Mouse (Mus musculus): ENCODE measurements around the gene Pabpn1l. TPM values are rescaled to one million over a fixed set of nuclear protein-coding genes. Genes with fewer than 3 reads are reported as not detected.
A peak's percentile ranks its signal among the peaks of the same experiment; 100 is the strongest.
"Not testable (repeated sequence)": the region's sequence is repeated elsewhere in the genome, so short reads cannot be mapped to it uniquely, and the experiment has no call there.

Pabpn1l gene
- polyA plus RNA-seq, 1 experiment from 2014 or later = not detected

DNA sequence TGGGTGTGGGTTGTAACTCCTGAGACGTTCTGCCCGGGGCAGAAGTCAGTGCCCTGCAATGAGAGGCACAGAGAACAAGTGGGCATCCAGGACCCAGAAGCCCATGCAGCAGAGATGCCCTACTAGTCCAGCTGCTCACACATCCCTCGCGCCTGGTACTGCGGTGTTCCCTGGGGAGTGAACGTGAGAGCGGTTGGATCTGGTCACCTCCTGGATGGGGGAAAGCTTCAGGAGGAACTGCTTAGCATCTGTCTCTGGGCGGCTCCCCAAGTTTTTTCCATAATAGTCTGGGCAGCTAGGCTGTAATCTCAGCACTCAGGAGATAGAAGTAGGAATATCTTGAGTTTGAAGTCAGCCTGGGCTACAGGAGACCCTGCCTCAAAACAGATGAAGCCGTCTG is 37.6 kb downstream of the Pabpn1l start:
- WGBS = 83% methylated on average over 9 of the region's 9 CpGs
- Histone ChIP-seq H3K27ac (no peak overlapping the region), H3K9me3 (no peaks in the 10 kb centered on the region), H3K36me3 (no peaks in the 10 kb centered on the region), H3K4me1 (replicated peaks) (peaks cover 15% of the 10 kb centered on the region), H3K27me3 (no peaks in the 10 kb centered on the region), H3K4me2 (no peak overlapping the region), H3K4me3 (no peak overlapping the region), H3K9ac (no peak overlapping the region)
- no peak for ATAC-seq (ENCODE audit: low FRiP score)

DNA sequence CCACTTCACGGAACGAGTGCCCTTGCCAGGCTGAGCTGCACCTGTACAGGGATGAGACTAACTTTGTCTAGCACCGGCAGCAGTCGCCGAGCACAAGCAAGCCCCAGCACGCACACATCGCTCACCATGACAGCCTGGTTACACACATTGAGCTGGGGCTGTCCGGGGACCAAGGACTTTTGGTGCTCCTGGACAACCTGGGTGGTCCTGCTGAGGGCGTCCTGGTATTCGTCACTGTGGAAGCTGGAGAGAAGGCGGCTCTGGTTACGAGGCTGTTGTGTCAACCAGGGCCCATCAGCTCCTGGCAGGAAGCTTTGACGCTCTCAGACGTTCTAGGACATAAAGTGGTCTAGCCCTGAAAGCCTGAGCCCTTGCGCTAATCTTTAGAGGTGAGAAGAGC is 41.6 kb downstream of the Pabpn1l start:
- Histone ChIP-seq H3K4me2 (no peak overlapping the region), H3K9me3 (no peaks in the 10 kb centered on the region), H3K4me1 (replicated peaks) (peaks cover 25% of the 10 kb centered on the region), H3K27ac (no peak overlapping the region), H3K36me3 (no peaks in the 10 kb centered on the region), H3K27me3 (0 out of 2 replicates have a peak, but pooled peaks cover 6% of the 10 kb centered on the region), H3K9ac (no peak overlapping the region), H3K4me3 (no peak overlapping the region)
- ATAC-seq (ENCODE audit: low FRiP score) = no peak
- 75% methylated on average over 15 of the region's 15 CpGs for WGBS

GRCm38 (mm10) chr8:122579196-122579595 is 43.3 kb downstream of the Pabpn1l start:
- no peak overlapping the region for H3K4me3 ChIP-seq
- H3K27me3 ChIP-seq = 0 out of 2 replicates have a peak, but pooled peaks cover 6% of the 10 kb centered on the region
- H3K9ac ChIP-seq = 0 out of 2 replicates have a peak overlapping the region, but pooled peaks have one; percentile 19
- no peak overlapping the region for H3K27ac ChIP-seq
- peaks cover 8% of the 10 kb centered on the region for H3K36me3 ChIP-seq
- no peak overlapping the region for H3K4me2 ChIP-seq
- no peak for ATAC-seq (ENCODE audit: low FRiP score)
- peaks cover 32% of the 10 kb centered on the region for H3K4me1 ChIP-seq (replicated peaks)
- WGBS = 34% methylated on average over 7 of the region's 7 CpGs
- no peaks in the 10 kb centered on the region for H3K9me3 ChIP-seq

- Histone ChIP-seq H3K9me3 (no peaks in the 10 kb centered on the region), H3K36me3 (peaks cover 18% of the 10 kb centered on the region), H3K27ac (peak overlapping the region; percentile 78), H3K4me3 (peak overlapping the region; percentile 64), H3K4me1 (replicated peaks) (peaks cover 33% of the 10 kb centered on the region), H3K27me3 (0 out of 2 replicates have a peak, but pooled peaks cover 6% of the 10 kb centered on the region), H3K9ac (peak overlapping the region; percentile 91), H3K4me2 (peak overlapping the region; percentile 88)
- 44% methylated on average over 10 of the region's 10 CpGs for WGBS
- peak; percentile 38 for ATAC-seq (ENCODE audit: low FRiP score)
These were observed 45.4 kb downstream of the Pabpn1l start for GRCm38 (mm10) chr8:122577116-122577515.

DNA sequence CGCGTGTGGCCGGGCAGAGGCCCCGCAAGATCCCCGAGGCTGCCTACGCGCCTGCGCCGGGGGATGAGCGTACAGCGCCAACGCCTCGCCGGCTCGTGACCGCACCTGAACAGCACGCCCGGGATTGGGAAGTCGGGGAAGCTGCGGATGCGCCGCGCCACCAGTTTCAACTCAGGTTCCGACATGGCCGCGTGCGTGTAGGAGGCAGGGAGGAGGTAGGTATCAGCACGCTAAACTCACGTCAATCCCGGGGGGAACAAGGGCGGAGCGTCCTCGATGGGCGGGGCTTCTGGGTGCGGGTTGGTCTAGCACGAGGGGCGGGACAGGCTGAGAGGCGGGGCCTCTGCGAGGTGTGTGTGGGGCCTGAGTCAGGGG is 45.9 kb downstream of the Pabpn1l start, which contains the start of gene Aprt:
Gene Aprt, minus strand, starts transcription at position 262 of the 375 bp plus-strand sequence.
- H3K4me3 ChIP-seq = peak within 1 kb of the TSS; percentile 64
- H3K27ac ChIP-seq = peak within 1 kb of the TSS; percentile 78
- WGBS = under 1% methylated on average over 39 of the region's 39 CpGs
- H3K4me2 ChIP-seq = peak within 1 kb of the TSS; percentile 88
- H3K27me3 ChIP-seq = 0 out of 2 replicates have a peak, but pooled peaks cover 6% of the 10 kb centered on the region
- H3K36me3 ChIP-seq = peaks cover 22% of the 10 kb centered on the region
- H3K4me1 ChIP-seq (replicated peaks) = peaks cover 33% of the 10 kb centered on the region
- no peaks in the 10 kb centered on the region for H3K9me3 ChIP-seq
- H3K9ac ChIP-seq = peak within 1 kb of the TSS; percentile 91
- peak; percentile 92 for ATAC-seq (ENCODE audit: low FRiP score)

DNA sequence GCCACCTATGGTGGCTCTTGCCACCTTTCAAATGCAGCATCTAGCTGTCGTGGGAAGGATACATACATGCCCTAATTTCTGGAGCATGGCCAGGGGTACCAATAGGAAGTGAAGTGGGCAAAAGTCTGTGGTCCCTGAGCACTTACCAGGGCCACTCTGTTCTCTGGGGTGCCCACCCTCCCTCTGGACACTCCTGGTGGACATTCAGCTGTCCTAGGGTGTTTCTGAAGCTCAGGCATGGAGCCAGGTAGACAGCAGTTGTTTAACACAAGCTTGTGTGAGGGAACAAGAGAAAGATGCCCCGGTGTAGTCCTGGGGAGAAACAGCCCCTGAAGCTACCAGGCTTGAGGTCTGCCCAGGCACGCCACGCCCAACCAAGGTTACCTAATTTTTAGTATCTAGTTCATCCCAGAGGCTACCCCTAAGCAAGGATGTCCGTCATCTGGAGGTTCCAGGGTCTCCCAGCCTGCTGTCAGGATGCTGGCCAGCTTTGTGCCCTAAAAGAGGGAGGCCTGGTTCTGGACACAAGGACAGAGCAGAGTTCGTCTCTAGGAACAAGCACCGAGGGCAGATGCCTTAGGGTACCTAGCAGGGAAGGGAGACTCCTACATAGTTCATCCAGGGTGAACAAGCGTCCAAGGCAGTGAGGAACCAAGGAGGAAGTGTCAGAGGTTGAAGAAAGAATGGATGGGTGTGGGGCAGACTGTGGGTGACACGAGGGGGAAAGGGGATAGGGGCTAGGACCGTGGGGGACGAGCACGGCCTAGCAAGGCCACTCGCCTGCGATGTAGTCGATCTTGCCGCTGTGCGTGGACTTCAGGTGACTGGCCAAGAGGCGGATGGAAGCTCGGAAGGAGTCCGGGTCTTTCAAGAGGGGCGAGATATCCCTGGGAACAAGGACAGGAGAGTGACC is 46.5 kb downstream of the Pabpn1l start:
- Histone ChIP-seq H3K4me3 (peak overlapping the region; percentile 64), H3K9ac (peak overlapping the region; percentile 91), H3K36me3 (peaks cover 29% of the 10 kb centered on the region), H3K4me2 (peak overlapping the region; percentile 88), H3K27ac (peak overlapping the region; percentile 78), H3K4me1 (replicated peaks) (peaks cover 33% of the 10 kb centered on the region), H3K9me3 (no peaks in the 10 kb centered on the region), H3K27me3 (0 out of 2 replicates have a peak, but pooled peaks cover 6% of the 10 kb centered on the region)
- peak; percentile 41 for ATAC-seq (ENCODE audit: low FRiP score)
- 22% methylated on average over 21 of the region's 21 CpGs for WGBS

- H3K9me3 ChIP-seq = no peaks in the 10 kb centered on the region
- peak overlapping the region; percentile 88 for H3K4me2 ChIP-seq
- H3K27ac ChIP-seq = no peak overlapping the region
- peak overlapping the region; percentile 64; the same call in 1 of the 2 replicates for H3K4me3 ChIP-seq
- no peak for ATAC-seq (ENCODE audit: low FRiP score)
- peaks cover 36% of the 10 kb centered on the region for H3K36me3 ChIP-seq
- H3K4me1 ChIP-seq (replicated peaks) = peaks cover 33% of the 10 kb centered on the region
- H3K9ac ChIP-seq = peak overlapping the region; percentile 91
- 81% methylated on average over 8 of the region's 8 CpGs for WGBS
- 0 out of 2 replicates have a peak, but pooled peaks cover 6% of the 10 kb centered on the region for H3K27me3 ChIP-seq
These were observed 47.3 kb downstream of the Pabpn1l start for GRCm38 (mm10) chr8:122575286-122575685.

GRCm38 (mm10) chr8:122574667-122575251 is 47.8 kb downstream of the Pabpn1l start:
- Histone ChIP-seq H3K27ac (no peak overlapping the region), H3K4me3 (no peak overlapping the region), H3K4me2 (peak overlapping the region; percentile 88), H3K9ac (0 out of 2 replicates have a peak overlapping the region, but pooled peaks have one; percentile 20), H3K36me3 (peaks cover 41% of the 10 kb centered on the region), H3K4me1 (replicated peaks) (peaks cover 33% of the 10 kb centered on the region), H3K27me3 (0 out of 2 replicates have a peak, but pooled peaks cover 6% of the 10 kb centered on the region), H3K9me3 (no peaks in the 10 kb centered on the region)
- 41% methylated on average over 10 of the region's 10 CpGs for WGBS
- ATAC-seq (ENCODE audit: low FRiP score) = no peak

GRCm38 (mm10) chr8:122574264-122574663 is 48.3 kb downstream of the Pabpn1l start:
- Histone ChIP-seq H3K4me3 (no peak overlapping the region), H3K4me1 (replicated peaks) (peaks cover 34% of the 10 kb centered on the region), H3K9ac (0 out of 2 replicates have a peak overlapping the region, but pooled peaks have one; percentile 20), H3K36me3 (peaks cover 41% of the 10 kb centered on the region), H3K4me2 (0 out of 2 replicates have a peak overlapping the region, but pooled peaks have one; percentile 88), H3K27ac (no peak overlapping the region), H3K9me3 (no peaks in the 10 kb centered on the region), H3K27me3 (0 out of 2 replicates have a peak, but pooled peaks cover 6% of the 10 kb centered on the region)
- WGBS = 52% methylated on average over 3 of the region's 3 CpGs
- no peak for ATAC-seq (ENCODE audit: low FRiP score)

DNA sequence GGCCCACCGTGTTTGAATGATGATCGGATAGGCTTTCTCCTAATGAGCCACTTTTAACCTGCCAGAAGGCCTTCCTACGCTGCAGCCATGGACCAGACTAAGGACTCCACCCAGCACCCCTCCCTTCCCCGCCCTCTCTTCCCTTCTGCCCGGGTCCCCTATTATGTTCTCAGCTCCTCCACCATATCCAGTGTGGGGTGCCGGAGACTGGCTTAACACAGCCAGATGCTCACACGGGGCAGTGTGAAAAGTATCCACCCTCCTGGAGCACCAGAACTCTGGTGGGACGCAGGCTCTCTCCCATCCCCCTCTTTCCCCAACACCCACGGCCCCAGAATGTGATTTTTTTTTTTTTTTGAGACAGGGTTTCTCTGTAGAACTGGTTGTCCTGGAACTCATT is 49.0 kb downstream of the Pabpn1l start:
- no peak for ATAC-seq (ENCODE audit: low FRiP score)
- H3K4me3 ChIP-seq = no peak overlapping the region
- H3K36me3 ChIP-seq = peaks cover 41% of the 10 kb centered on the region
- no peak overlapping the region for H3K9ac ChIP-seq
- 0 out of 2 replicates have a peak, but pooled peaks cover 4% of the 10 kb centered on the region for H3K27me3 ChIP-seq
- no peak overlapping the region for H3K27ac ChIP-seq
- WGBS = 52% methylated on average over 9 of the region's 9 CpGs
- H3K4me2 ChIP-seq = no peak overlapping the region
- H3K4me1 ChIP-seq (replicated peaks) = peaks cover 38% of the 10 kb centered on the region
- no peaks in the 10 kb centered on the region for H3K9me3 ChIP-seq

DNA sequence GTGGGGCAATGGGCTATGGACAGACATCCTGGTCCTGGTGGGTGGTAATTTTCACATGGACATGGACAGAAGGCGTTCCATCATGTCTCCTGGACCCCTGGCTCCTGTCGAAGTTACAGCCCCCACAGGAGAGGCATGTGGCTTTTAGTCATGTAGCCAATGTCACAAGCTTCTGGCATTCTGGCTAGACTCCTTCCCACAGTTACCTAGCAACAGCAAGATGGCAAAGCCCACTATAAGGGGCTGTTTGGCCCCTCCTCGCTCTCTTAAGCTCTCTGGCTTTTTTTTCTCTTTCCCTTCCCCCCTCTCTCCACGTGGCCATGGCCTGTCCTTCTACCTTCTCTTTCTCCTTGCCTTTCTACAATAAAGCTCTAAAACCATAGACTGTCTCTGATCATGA is 49.4 kb downstream of the Pabpn1l start:
- not testable (repeated sequence) for H3K4me3 ChIP-seq; H3K27me3 ChIP-seq; H3K9ac ChIP-seq; H3K27ac ChIP-seq; H3K4me2 ChIP-seq; H3K9me3 ChIP-seq; ATAC-seq (ENCODE audit: low FRiP score)
- Histone ChIP-seq H3K4me1 (replicated peaks) (peaks cover 42% of the 10 kb centered on the region), H3K36me3 (peaks cover 41% of the 10 kb centered on the region)
- WGBS = 31% methylated on average over 4 of the region's 4 CpGs

GRCm38 (mm10) chr8:122572751-122573150 is 49.8 kb downstream of the Pabpn1l start:
- H3K9me3 ChIP-seq = no peaks in the 10 kb centered on the region
- H3K9ac ChIP-seq = no peak overlapping the region
- H3K27ac ChIP-seq = no peak overlapping the region
- H3K4me1 ChIP-seq (replicated peaks) = peaks cover 42% of the 10 kb centered on the region
- no peak overlapping the region for H3K4me2 ChIP-seq
- 93% methylated on average over 3 of the region's 3 CpGs for WGBS
- ATAC-seq (ENCODE audit: low FRiP score) = no peak
- H3K27me3 ChIP-seq = no peaks in the 10 kb centered on the region
- H3K4me3 ChIP-seq = no peak overlapping the region
- peaks cover 41% of the 10 kb centered on the region for H3K36me3 ChIP-seq

All from hindbrain, embryonic 13.5 days (tissue).